Mouse (Mus musculus): Measurements from ENCODE around the gene Ptprm.

DNA sequence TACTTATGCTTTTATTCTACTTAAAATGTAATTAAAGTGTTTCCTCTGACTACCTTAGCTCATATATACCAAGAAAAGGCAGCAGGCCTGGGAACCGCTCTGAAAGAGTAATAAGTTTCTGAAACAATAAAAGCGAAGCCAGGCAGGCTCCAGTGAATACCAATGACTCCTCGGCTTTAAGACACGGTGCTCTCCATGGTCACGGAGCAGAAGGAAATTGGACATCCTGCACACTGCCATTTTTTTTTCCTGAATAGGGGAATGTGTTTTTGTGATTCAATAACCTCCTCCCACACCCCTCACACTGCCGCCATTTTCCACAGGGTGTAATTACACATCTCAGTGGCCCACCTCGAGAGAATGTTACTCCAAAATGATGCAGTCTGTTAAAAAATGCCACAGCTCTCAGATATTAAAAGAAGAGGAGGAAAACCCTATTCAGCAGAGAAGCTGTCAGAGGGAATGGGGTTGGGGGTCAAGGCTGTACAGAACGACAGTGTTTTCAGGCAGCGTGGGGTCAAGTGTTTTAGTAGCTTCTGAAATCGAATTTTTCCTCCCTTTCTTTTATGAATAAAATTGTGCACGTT is 585.5 kb downstream of the Ptprm start:
- no peak for TF ChIP-seq POLR2A (IDR thresholded peaks at IDR 0.05; ENCODE audit: low read depth, low read length)
- no peak for TF ChIP-seq CTCF (IDR thresholded peaks at IDR 0.05; ENCODE audit: borderline replicate concordance, insufficient read depth, low read length)

Measured in embryonic fibroblast, embryonic 13.5 days (primary cell).